Comparison of ENCODE assay signal across 31 mouse cellular contexts in genomic region chr1:172848171-172848570, GRCm38 (mm10). TPM values are rescaled to one million over a fixed set of nuclear protein-coding genes. Genes with fewer than 3 reads are reported as not detected.
A peak's percentile ranks its signal among the peaks of the same experiment; 100 is the strongest.
DNase-seq lines count a peak whose midpoint lies in the region; ATAC-seq lines count a peak whose summit lies in the region.
"Had no signal": no experiment of that assay in that cellular context is flagged by ENCODE, and none has a peak within 500 bp of the region (broad histone marks: within the 10 kb centered on the region; RNA-seq: fewer than 3 reads in every experiment).

No protein-coding gene starts in this region.

- no peaks in the 10 kb centered on the region for H3K9me3 ChIP-seq in hindbrain, embryonic 14.5 days (ENCODE audit: control insufficient read depth, low read length)
- no peaks in the 10 kb centered on the region for H3K9me3 ChIP-seq in hindbrain, embryonic 13.5 days
- H3K9me3 ChIP-seq in midbrain, embryonic 14.5 days (ENCODE audit: control insufficient read depth, low read length), result no peaks in the 10 kb centered on the region
- H3K9me3 ChIP-seq in midbrain, embryonic 10.5 days (replicated peaks), result no peaks in the 10 kb centered on the region
- H3K9me3 ChIP-seq in neural tube, embryonic 12.5 days, result no peaks in the 10 kb centered on the region
- no peaks in the 10 kb centered on the region for H3K9me3 ChIP-seq in neural tube, embryonic 14.5 days (ENCODE audit: control insufficient read depth, low read length)
- H3K9me3 ChIP-seq: embryonic facial prominence, embryonic 13.5 days; embryonic facial prominence, embryonic 15.5 days; forebrain, embryonic 10.5 days; forebrain, embryonic 12.5 days had no signal

- H3K27ac ChIP-seq in hindbrain, embryonic 14.5 days, result no peak overlapping the region
- H3K27ac ChIP-seq in hindbrain, embryonic 13.5 days, result no peak overlapping the region
- no peak overlapping the region for H3K27ac ChIP-seq in midbrain, embryonic 14.5 days (replicated peaks; ENCODE audit: low read depth, low read length)
- H3K27ac ChIP-seq in midbrain, embryonic 10.5 days (replicated peaks), result no peak overlapping the region
- H3K27ac ChIP-seq in neural tube, embryonic 12.5 days, result no peak overlapping the region
- H3K27ac ChIP-seq in neural tube, embryonic 14.5 days (ENCODE audit: low read depth, low read length), result no peak overlapping the region
- H3K27ac ChIP-seq: embryonic facial prominence, embryonic 13.5 days; embryonic facial prominence, embryonic 15.5 days; forebrain, embryonic 10.5 days; forebrain, embryonic 12.5 days had no signal

- no peaks in the 10 kb centered on the region for H3K27me3 ChIP-seq in hindbrain, embryonic 14.5 days (ENCODE audit: control insufficient read depth, insufficient read depth, low read length)
- H3K27me3 ChIP-seq in hindbrain, embryonic 13.5 days, result no peaks in the 10 kb centered on the region
- no peaks in the 10 kb centered on the region for H3K27me3 ChIP-seq in midbrain, embryonic 14.5 days (ENCODE audit: control insufficient read depth, insufficient read depth, low read length)
- H3K27me3 ChIP-seq in midbrain, embryonic 10.5 days (ENCODE audit: low read depth, poor library complexity, severe bottlenecking), result no peaks in the 10 kb centered on the region
- no peaks in the 10 kb centered on the region for H3K27me3 ChIP-seq in neural tube, embryonic 12.5 days (replicated peaks)
- H3K27me3 ChIP-seq in neural tube, embryonic 14.5 days (ENCODE audit: control insufficient read depth, insufficient read depth, low read length), result no peaks in the 10 kb centered on the region
- H3K27me3 ChIP-seq: CH12.LX; embryonic facial prominence, embryonic 13.5 days; embryonic facial prominence, embryonic 15.5 days; forebrain, embryonic 12.5 days; Patski had no signal

- H3K4me1 ChIP-seq in hindbrain, embryonic 14.5 days (replicated peaks; ENCODE audit: control insufficient read depth, insufficient read depth, low read length), result no peaks in the 10 kb centered on the region
- peaks cover 3% of the 10 kb centered on the region; the same call in 1 of the 2 replicates for H3K4me1 ChIP-seq in hindbrain, embryonic 13.5 days (replicated peaks)
- H3K4me1 ChIP-seq in midbrain, embryonic 14.5 days (ENCODE audit: control insufficient read depth, insufficient read depth, low read length), result no peaks in the 10 kb centered on the region
- no peaks in the 10 kb centered on the region for H3K4me1 ChIP-seq in midbrain, embryonic 10.5 days
- H3K4me1 ChIP-seq in neural tube, embryonic 12.5 days, result no peaks in the 10 kb centered on the region
- H3K4me1 ChIP-seq in neural tube, embryonic 14.5 days (ENCODE audit: control insufficient read depth, insufficient read depth, low read length), result no peaks in the 10 kb centered on the region
- H3K4me1 ChIP-seq: embryonic facial prominence, embryonic 13.5 days; embryonic facial prominence, embryonic 15.5 days; forebrain, embryonic 10.5 days; forebrain, embryonic 12.5 days had no signal

- DNase-seq in hindbrain, embryonic 14.5 days (ENCODE audit: low spot score), result no peak
- DNase-seq in midbrain, embryonic 14.5 days, result peak; percentile 1
- no peak for DNase-seq in midbrain, embryonic 10.5 days (ENCODE audit: low spot score)
- no peak for DNase-seq in heart, postnatal 10 days
- no peak for DNase-seq in embryo, embryonic 9.5 days (ENCODE audit: extremely low spot score)
- DNase-seq: adrenal gland, adult 8-10 months; adrenal gland, postnatal 14 days; adrenal gland, postnatal 36 days; B cell, adult 2 months; cerebellum, adult 11-12 months; cerebellum, adult 2 months; cerebellum, adult 9-10 months; cerebellum, postnatal 10 days; cerebellum, postnatal 25 days had no signal

- no peak overlapping the region for H3K9ac ChIP-seq in hindbrain, embryonic 14.5 days
- no peak overlapping the region for H3K9ac ChIP-seq in hindbrain, embryonic 13.5 days
- H3K9ac ChIP-seq in midbrain, embryonic 14.5 days (replicated peaks; ENCODE audit: low read length), result no peak overlapping the region
- H3K9ac ChIP-seq in neural tube, embryonic 12.5 days, result no peak overlapping the region
- no peak overlapping the region for H3K9ac ChIP-seq in neural tube, embryonic 14.5 days (replicated peaks; ENCODE audit: low read depth, low read length)
- H3K9ac ChIP-seq: embryonic facial prominence, embryonic 13.5 days; embryonic facial prominence, embryonic 15.5 days; forebrain, embryonic 12.5 days had no signal

- H3K4me2 ChIP-seq in hindbrain, embryonic 14.5 days (replicated peaks), result no peak overlapping the region
- H3K4me2 ChIP-seq in hindbrain, embryonic 13.5 days, result no peak overlapping the region
- H3K4me2 ChIP-seq in midbrain, embryonic 14.5 days (ENCODE audit: low read length), result no peak overlapping the region
- no peak overlapping the region for H3K4me2 ChIP-seq in neural tube, embryonic 12.5 days (replicated peaks)
- H3K4me2 ChIP-seq in neural tube, embryonic 14.5 days (ENCODE audit: low read depth, low read length), result no peak overlapping the region
- H3K4me2 ChIP-seq: embryonic facial prominence, embryonic 13.5 days; embryonic facial prominence, embryonic 15.5 days; forebrain, embryonic 12.5 days had no signal

- 87% methylated on average over 2 of the region's 2 CpGs for WGBS in hindbrain, embryonic 14.5 days
- WGBS in hindbrain, embryonic 13.5 days, result 91% methylated on average over 2 of the region's 2 CpGs
- 93% methylated on average over 2 of the region's 2 CpGs for WGBS in midbrain, embryonic 14.5 days
- WGBS in midbrain, embryonic 10.5 days, result 90% methylated on average over 2 of the region's 2 CpGs
- WGBS in neural tube, embryonic 12.5 days, result 92% methylated on average over 2 of the region's 2 CpGs
- 76% methylated on average over 2 of the region's 2 CpGs for WGBS in neural tube, embryonic 14.5 days

- 0 out of 2 replicates have a peak, but pooled peaks have one; percentile 27 for ATAC-seq in hindbrain, embryonic 14.5 days (ENCODE audit: low FRiP score)
- ATAC-seq in hindbrain, embryonic 13.5 days (ENCODE audit: low FRiP score), result no peak
- no peak; the same call in 1 of the 2 replicates for ATAC-seq in midbrain, embryonic 14.5 days (ENCODE audit: low FRiP score, low TSS enrichment)
- peak; percentile 34 for ATAC-seq in neural tube, embryonic 12.5 days (ENCODE audit: low FRiP score, low read depth)
- peak; percentile 68 for ATAC-seq in neural tube, embryonic 14.5 days (ENCODE audit: low read depth)
- ATAC-seq: activated CD4-positive, CD25-positive, alpha-beta regulatory T cell, adult 4 months; CD4-positive, CD25-positive, alpha-beta regulatory T cell, adult 4 months; forebrain, embryonic 14.5 days; Patski had no signal

- H3K4me3 ChIP-seq in hindbrain, embryonic 14.5 days (replicated peaks; ENCODE audit: low read length), result no peak overlapping the region
- no peak overlapping the region for H3K4me3 ChIP-seq in hindbrain, embryonic 13.5 days
- no peak overlapping the region for H3K4me3 ChIP-seq in midbrain, embryonic 14.5 days (replicated peaks; ENCODE audit: low read depth, low read length)
- H3K4me3 ChIP-seq in midbrain, embryonic 10.5 days, result no peak overlapping the region
- no peak overlapping the region for H3K4me3 ChIP-seq in neural tube, embryonic 12.5 days
- no peak overlapping the region for H3K4me3 ChIP-seq in neural tube, embryonic 14.5 days (ENCODE audit: low read depth, low read length)
- H3K4me3 ChIP-seq: embryonic facial prominence, embryonic 13.5 days; embryonic facial prominence, embryonic 15.5 days; erythroblast, embryonic 14.5 days; forebrain, embryonic 10.5 days; forebrain, embryonic 12.5 days had no signal

- no peaks in the 10 kb centered on the region for H3K36me3 ChIP-seq in hindbrain, embryonic 14.5 days (replicated peaks; ENCODE audit: control insufficient read depth, insufficient read depth)
- no peaks in the 10 kb centered on the region for H3K36me3 ChIP-seq in hindbrain, embryonic 13.5 days
- no peaks in the 10 kb centered on the region for H3K36me3 ChIP-seq in midbrain, embryonic 14.5 days (ENCODE audit: control insufficient read depth, insufficient read depth, low read length)
- no peaks in the 10 kb centered on the region for H3K36me3 ChIP-seq in midbrain, embryonic 10.5 days
- no peaks in the 10 kb centered on the region for H3K36me3 ChIP-seq in neural tube, embryonic 12.5 days
- no peaks in the 10 kb centered on the region for H3K36me3 ChIP-seq in neural tube, embryonic 14.5 days (ENCODE audit: control insufficient read depth, insufficient read depth, low read length)
- H3K36me3 ChIP-seq: embryonic facial prominence, embryonic 13.5 days; embryonic facial prominence, embryonic 15.5 days; forebrain, embryonic 10.5 days; forebrain, embryonic 12.5 days; G1E had no signal

- intact Hi-C loops in heart, postnatal 10 days (cut with DNase I), result no loop called here

RNA-seq across cellular contexts. Expression of gene Apcs, which starts 46.7 kb away (rescaled TPM):
- polyA plus RNA-seq in hindbrain, embryonic 14.5 days (2014; fragmentation: Nextera tagmentation; extraction: Ambion mirVana), result not detected in 2 replicates
- polyA plus RNA-seq in hindbrain, embryonic 13.5 days (2015; fragmentation: Nextera tagmentation; extraction: Ambion mirVana), result not detected in 2 replicates
- not detected in 2 replicates for polyA plus RNA-seq in midbrain, embryonic 14.5 days (2014; fragmentation: Nextera tagmentation; extraction: Ambion mirVana)
- not detected in 2 replicates for polyA plus RNA-seq in midbrain, embryonic 10.5 days (2016; fragmentation: Nextera tagmentation; extraction: Ambion mirVana)
- not detected in 2 replicates for polyA plus RNA-seq in neural tube, embryonic 12.5 days (2016; fragmentation: Nextera tagmentation; extraction: Ambion mirVana)
- not detected in 2 replicates for polyA plus RNA-seq in neural tube, embryonic 14.5 days (2014; fragmentation: Nextera tagmentation; extraction: Ambion mirVana)
- not detected for total RNA-seq in heart, postnatal 10 days (2021)
- total RNA-seq: adrenal gland, adult 18-20 months; adrenal gland, adult 8-10 months; adrenal gland, postnatal 36 days; G1E had no signal
- polyA plus RNA-seq: activated CD4-positive, CD25-positive, alpha-beta regulatory T cell, adult 4 months; CD4-positive, CD25-positive, alpha-beta regulatory T cell, adult 4 months; cerebellum, adult 2 months; cortical plate, adult 2 months; embryonic facial prominence, embryonic 11.5 days; embryonic facial prominence, embryonic 13.5 days; embryonic facial prominence, embryonic 15.5 days; erythroblast, embryonic 14.5 days; forebrain, embryonic 10.5 days; forebrain, embryonic 12.5 days; forebrain, embryonic 14.5 days; G1E; Patski had no signal

Comparison
In these comparisons a context has a peak if more than half of its experiments do, and no peak if none do; other contexts are left out.
1. ATAC-seq: peak in hindbrain, embryonic 14.5 days (single experiment), neural tube, embryonic 12.5 days (single experiment) and neural tube, embryonic 14.5 days (single experiment); none in hindbrain, embryonic 13.5 days (single experiment) and midbrain, embryonic 14.5 days (single experiment).